Mouse (Mus musculus) monocyte, adult 5-6 weeks (primary cell): ENCODE data around the gene Vmn1r73. TPM values are rescaled to one million over a fixed set of nuclear protein-coding genes. Genes with fewer than 3 reads are reported as not detected.

ENCODE experiments used
- ATAC-seq: fragments of 153-309, 156-312 bp; replicated peaks from 2 replicates; pipeline ENCODE4 v1.8.0; 2017; ENCODE audit warnings: mild to moderate bottlenecking; ENCODE audit not compliant: low TSS enrichment, insufficient number of reproducible peaks, severe bottlenecking, poor library complexity, low FRiP score
- total RNA-seq: library from RNA; stranded (forward); fragments of 200-1000, 200-491, 200-594 nt; gene quantifications from 3 replicates; pipeline ENCODE4 v1.2.3, GENCODE M21; 2017

The Vmn1r73 gene
- 0.11 TPM in 1 of 3 replicates, not detected in the others for total RNA-seq

- ATAC-seq, result no peak
These were observed at the start of gene Vmn1r73 for GRCm38 (mm10) chr7:11729966-11730365. Gene Vmn1r73, plus strand, starts transcription at chr7:11730266.

Other genes starting within 250 kb of the Vmn1r73 start
- gene Zscan4-ps2, start 216.0 kb upstream of the Vmn1r73 start, total RNA-seq, result not detected in 3 replicates
- gene Zscan4-ps3, start 121.0 kb upstream of the Vmn1r73 start, total RNA-seq, result not detected in 3 replicates
- 0.10 TPM in 1 of 3 replicates, not detected in the others for gene Vmn1r72, start 50.1 kb upstream of the Vmn1r73 start, total RNA-seq
- gene Vmn1r74, start 103.7 kb downstream of the Vmn1r73 start, total RNA-seq, result not detected in 3 replicates
- not detected in 3 replicates for gene Vmn1r75, start 144.4 kb downstream of the Vmn1r73 start, total RNA-seq
- gene Vmn1r76, start 207.9 kb downstream of the Vmn1r73 start, total RNA-seq, result 0.21 TPM in 1 of 3 replicates, not detected in the others